Mouse (Mus musculus): ENCODE data around the gene Zc2hc1c. TPM values are rescaled to one million over a fixed set of nuclear protein-coding genes. Genes with fewer than 3 reads are reported as not detected.
A peak's percentile ranks its signal among the peaks of the same experiment; 100 is the strongest.

The Zc2hc1c gene
- polyA plus RNA-seq, 1 experiment from 2014 or later: 1.4 TPM

DNA sequence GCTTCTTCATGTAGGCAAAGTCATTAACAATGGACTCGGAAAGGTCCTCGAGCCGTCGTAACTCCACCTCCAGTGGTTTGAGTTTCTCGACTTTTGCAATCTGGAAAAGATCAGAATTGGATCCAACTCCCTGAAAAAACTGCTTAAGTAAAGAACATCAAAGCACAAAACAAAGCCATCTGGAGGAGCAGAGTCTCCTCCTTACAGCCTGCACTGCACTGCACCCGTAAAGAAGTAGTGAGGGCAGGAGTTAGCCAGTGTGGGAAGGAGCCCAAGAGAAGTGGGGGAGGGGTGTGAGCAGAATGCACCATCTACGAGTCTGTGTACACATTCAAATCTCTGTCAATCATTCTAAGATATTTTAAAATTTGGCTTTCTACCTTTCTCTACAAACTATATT lies 55.9 kb downstream of the Zc2hc1c start:
- Histone ChIP-seq H3K4me3 (no peak overlapping the region), H3K27ac (no peak overlapping the region), H3K4me1 (peaks cover 9% of the 10 kb centered on the region), H3K27me3 (no peaks in the 10 kb centered on the region), H3K9me3 (replicated peaks) (no peaks in the 10 kb centered on the region), H3K4me2 (replicated peaks) (no peak overlapping the region), H3K9ac (no peak overlapping the region), H3K36me3 (peaks cover 27% of the 10 kb centered on the region)
- 78% methylated on average over 7 of the region's 7 CpGs for WGBS
- no peak for ATAC-seq (ENCODE audit: low FRiP score)

DNA sequence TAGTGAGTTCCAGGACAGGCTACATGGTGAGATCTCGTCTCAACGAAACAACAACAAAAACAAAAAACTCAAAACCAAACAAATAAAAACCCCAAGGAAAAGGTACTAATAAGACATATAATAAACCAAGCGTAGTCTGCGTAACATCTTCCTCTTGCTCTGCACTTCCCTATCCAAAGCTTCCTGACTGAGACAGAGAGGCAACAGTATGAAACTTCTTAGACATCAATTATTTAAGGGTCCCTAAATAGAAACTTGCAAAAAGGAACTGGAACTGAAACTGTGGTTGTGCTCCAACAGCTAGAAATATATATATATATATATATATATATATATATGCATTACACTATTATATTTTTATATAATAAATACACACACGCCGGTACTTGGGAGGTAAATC lies 57.2 kb downstream of the Zc2hc1c start:
- Histone ChIP-seq H3K27me3 (no peaks in the 10 kb centered on the region), H3K9ac (no peak overlapping the region), H3K4me2 (replicated peaks) (no peak overlapping the region), H3K36me3 (peaks cover 34% of the 10 kb centered on the region), H3K4me1 (peaks cover 2% of the 10 kb centered on the region; the same call in 1 of the 2 replicates), H3K4me3 (no peak overlapping the region), H3K27ac (no peak overlapping the region), H3K9me3 (replicated peaks) (no peaks in the 10 kb centered on the region)
- 98% methylated on average over 6 of the region's 6 CpGs for WGBS
- no peak for ATAC-seq (ENCODE audit: low FRiP score)

DNA sequence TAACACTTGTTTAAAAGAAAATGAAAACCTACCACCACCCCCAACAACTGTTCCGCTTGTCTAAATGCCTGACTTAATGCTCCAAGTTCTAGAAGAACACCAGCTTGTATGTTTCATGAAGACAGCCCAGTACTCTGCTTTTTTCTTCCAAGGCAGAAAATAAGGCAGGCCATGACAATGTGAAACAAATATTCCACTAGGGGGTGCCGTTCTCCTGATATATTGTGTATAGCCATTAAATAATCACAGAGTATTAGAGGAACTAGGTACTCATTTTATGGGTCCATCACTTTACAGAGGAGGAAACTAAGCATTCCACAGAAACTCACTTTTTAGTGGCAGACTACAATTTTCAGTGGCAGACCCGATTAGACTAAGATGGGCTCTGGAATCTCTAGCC lies 58.0 kb downstream of the Zc2hc1c start:
- Histone ChIP-seq H3K4me2 (replicated peaks) (no peak overlapping the region), H3K27ac (no peak overlapping the region), H3K36me3 (peaks cover 37% of the 10 kb centered on the region), H3K4me3 (no peak overlapping the region), H3K27me3 (no peaks in the 10 kb centered on the region), H3K4me1 (peaks cover 5% of the 10 kb centered on the region; the same call in 1 of the 2 replicates), H3K9me3 (replicated peaks) (no peaks in the 10 kb centered on the region), H3K9ac (no peak overlapping the region)
- WGBS: 57% methylated on average over 3 of the region's 3 CpGs
- ATAC-seq (ENCODE audit: low FRiP score): peak; percentile 44; the same call in 1 of the 2 replicates

DNA sequence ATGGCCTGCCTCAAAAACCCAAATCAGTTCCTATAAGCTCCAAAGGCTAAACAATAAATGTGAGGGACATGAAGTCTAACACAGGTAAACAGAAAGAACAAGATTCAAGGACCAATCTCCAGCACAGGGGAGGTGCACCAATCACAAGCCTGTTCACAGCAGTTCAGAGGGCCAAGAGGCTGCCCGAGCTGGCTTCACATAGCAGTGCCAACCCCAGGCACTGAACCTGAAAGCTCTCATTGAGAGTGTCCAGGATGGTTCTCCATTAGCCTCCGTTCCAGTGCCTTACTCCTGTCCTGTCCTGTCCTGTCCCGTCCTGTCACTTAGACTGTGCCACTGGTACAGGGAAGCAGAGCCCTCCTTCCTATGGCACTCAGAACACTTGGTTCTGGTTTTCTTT lies 58.8 kb downstream of the Zc2hc1c start:
- ATAC-seq (ENCODE audit: low FRiP score): no peak
- Histone ChIP-seq H3K4me2 (replicated peaks) (no peak overlapping the region), H3K27me3 (no peaks in the 10 kb centered on the region), H3K36me3 (peaks cover 35% of the 10 kb centered on the region), H3K27ac (no peak overlapping the region), H3K4me3 (no peak overlapping the region), H3K4me1 (peaks cover 9% of the 10 kb centered on the region), H3K9ac (no peak overlapping the region), H3K9me3 (replicated peaks) (no peaks in the 10 kb centered on the region)
- 81% methylated on average over 3 of the region's 3 CpGs for WGBS

DNA sequence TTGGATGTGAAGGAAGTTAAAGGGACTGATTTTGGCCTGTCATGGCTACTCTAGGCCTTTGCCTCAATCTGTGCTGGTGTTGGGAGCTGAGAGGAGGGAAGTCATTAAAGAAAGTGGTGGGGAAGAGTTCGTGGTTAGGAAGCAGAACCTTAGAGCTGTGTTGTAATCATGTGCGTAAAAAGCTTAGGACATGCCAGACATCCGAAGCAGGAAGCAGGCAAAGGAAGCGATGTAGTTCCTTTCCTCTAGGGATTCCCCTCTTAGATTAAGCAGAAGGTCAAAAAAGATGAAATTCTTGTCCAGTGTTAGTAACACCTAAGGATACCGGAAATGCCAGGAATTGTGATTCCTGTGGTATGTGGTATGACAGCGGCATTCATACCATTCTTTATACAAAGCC lies 59.9 kb downstream of the Zc2hc1c start:
- Histone ChIP-seq H3K9me3 (replicated peaks) (no peaks in the 10 kb centered on the region), H3K4me2 (replicated peaks) (no peak overlapping the region), H3K36me3 (peaks cover 33% of the 10 kb centered on the region), H3K4me3 (no peak overlapping the region), H3K4me1 (peaks cover 9% of the 10 kb centered on the region), H3K27me3 (no peaks in the 10 kb centered on the region), H3K27ac (no peak overlapping the region), H3K9ac (no peak overlapping the region)
- WGBS: 88% methylated on average over 6 of the region's 6 CpGs
- ATAC-seq (ENCODE audit: low FRiP score): no peak

Small RNA genes within 50 kb of the gene (microRNA-seq; reads per million reads assigned to microRNA genes)
- gene Mir6938: not detected

Other genes starting within 250 kb of the Zc2hc1c start
- gene Prox2, start 177.8 kb upstream of the Zc2hc1c start, polyA plus RNA-seq (2016; fragmentation: Nextera tagmentation; extraction: Ambion mirVana): 3.2 and 4.0 TPM in 2 replicates
- gene Dlst, start 177.8 kb upstream of the Zc2hc1c start, polyA plus RNA-seq (2016; fragmentation: Nextera tagmentation; extraction: Ambion mirVana): 102 and 109 TPM in 2 replicates
- 7.2 and 7.6 TPM in 2 replicates for gene Rps6kl1, start 137.3 kb upstream of the Zc2hc1c start, polyA plus RNA-seq (2016; fragmentation: Nextera tagmentation; extraction: Ambion mirVana)
- gene Pgf, start 110.8 kb upstream of the Zc2hc1c start, polyA plus RNA-seq (2016; fragmentation: Nextera tagmentation; extraction: Ambion mirVana): 10.6 and 11.2 TPM in 2 replicates
- 78.0 and 82.4 TPM in 2 replicates for gene Eif2b2, start 69.1 kb upstream of the Zc2hc1c start, polyA plus RNA-seq (2016; fragmentation: Nextera tagmentation; extraction: Ambion mirVana)
- 9.1 and 9.8 TPM in 2 replicates for gene Mlh3, start 18.0 kb upstream of the Zc2hc1c start, polyA plus RNA-seq (2016; fragmentation: Nextera tagmentation; extraction: Ambion mirVana)
- 62.2 and 67.9 TPM in 2 replicates for gene Acyp1, start 153 bp upstream of the Zc2hc1c start, polyA plus RNA-seq (2016; fragmentation: Nextera tagmentation; extraction: Ambion mirVana)
- gene Nek9, start 50.8 kb downstream of the Zc2hc1c start, polyA plus RNA-seq (2016; fragmentation: Nextera tagmentation; extraction: Ambion mirVana): 26.7 and 28.2 TPM in 2 replicates
- 238 and 247 TPM in 2 replicates for gene Tmed10, start 86.3 kb downstream of the Zc2hc1c start, polyA plus RNA-seq (2016; fragmentation: Nextera tagmentation; extraction: Ambion mirVana)
- 2.4 and 2.7 TPM in 2 replicates for gene Fos, start 185.3 kb downstream of the Zc2hc1c start, polyA plus RNA-seq (2016; fragmentation: Nextera tagmentation; extraction: Ambion mirVana)